Mouse (Mus musculus) intestine, embryonic 15.5 days (tissue): ENCODE measurements around the gene Man1a2. TPM values are rescaled to one million over a fixed set of nuclear protein-coding genes. Genes with fewer than 3 reads are reported as not detected.

Experiments
- ATAC-seq: fragments of 200-750 bp; cut with Nextera tagmentation; 2 replicates; pipeline ENCODE4 v1.8.0; 2017; ENCODE audit warnings: moderate TSS enrichment, moderate library complexity
- H3K27ac ChIP-seq: fragments of 300-500 bp; sonication (generic); 2 replicates; pipeline ENCODE4 v1.5.1; 2015; ENCODE audit warnings: mild to moderate bottlenecking, inconsistent platforms
- H3K27me3 ChIP-seq: fragments of 300-500 bp; sonication (generic); replicated peaks from 2 replicates; pipeline ENCODE4 v1.6.1; 2015; ENCODE audit warnings: inconsistent platforms
- H3K36me3 ChIP-seq: fragments of 300-500 bp; sonication (generic); 2 replicates; pipeline ENCODE4 v1.6.1; 2015; ENCODE audit warnings: inconsistent platforms
- H3K4me1 ChIP-seq: fragments of 300-500 bp; sonication (generic); replicated peaks from 2 replicates; pipeline ENCODE4 v1.6.1; 2015; ENCODE audit warnings: inconsistent platforms
- H3K4me2 ChIP-seq: fragments of 300-500 bp; sonication (generic); replicated peaks from 2 replicates; pipeline ENCODE4 v1.6.1; 2015; ENCODE audit warnings: mild to moderate bottlenecking, inconsistent platforms
- H3K4me3 ChIP-seq: fragments of 300-500 bp; sonication (generic); replicated peaks from 2 replicates; pipeline ENCODE4 v1.5.1; 2015; ENCODE audit warnings: inconsistent platforms
- H3K9ac ChIP-seq: fragments of 300-500 bp; sonication (generic); 2 replicates; pipeline ENCODE4 v1.6.1; 2015; ENCODE audit warnings: inconsistent platforms
- H3K9me3 ChIP-seq: fragments of 300-500 bp; sonication (generic); 2 replicates; pipeline ENCODE4 v1.6.1; 2016; ENCODE audit warnings: inconsistent platforms
- WGBS: fragments of 180-500 bp; shearing (Covaris S2); methylation state at CpG from one replicate; pipeline ENCODE4 v1.1.7; 2015; 5-methylcytosine and 5-hydroxymethylcytosine counted together
- polyA plus RNA-seq: library from polyadenylated mRNA; unstranded; fragments of >200 nt; fragmentation: Nextera tagmentation; extraction: Ambion mirVana; gene quantifications from 2 replicates; pipeline ENCODE4 v1.2.1, GENCODE M21; 2015

Man1a2 gene
- polyA plus RNA-seq, 1 experiment from 2014 or later, result 88.8 TPM

DNA sequence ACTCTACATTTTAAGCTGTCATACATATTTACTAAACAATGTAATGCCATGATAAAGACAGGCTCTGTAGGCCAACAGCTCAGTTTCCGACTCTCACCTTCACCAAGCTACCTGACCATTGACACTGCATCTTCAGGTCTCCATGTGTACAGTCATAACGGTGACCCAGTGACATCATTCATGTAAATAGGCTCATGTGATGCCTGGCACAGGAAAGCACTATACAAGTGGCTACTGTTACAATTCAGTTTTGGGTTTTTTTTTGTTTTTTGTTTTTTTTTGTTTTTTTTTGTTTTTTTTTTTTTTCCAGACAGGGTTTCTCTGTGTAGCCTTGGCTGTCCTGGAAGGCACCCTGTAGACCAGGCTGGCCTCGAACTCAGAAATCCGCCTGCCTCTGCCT lies 94.2 kb downstream of the Man1a2 start:
- H3K4me3 ChIP-seq, result no peak overlapping the region
- no peak for ATAC-seq

DNA sequence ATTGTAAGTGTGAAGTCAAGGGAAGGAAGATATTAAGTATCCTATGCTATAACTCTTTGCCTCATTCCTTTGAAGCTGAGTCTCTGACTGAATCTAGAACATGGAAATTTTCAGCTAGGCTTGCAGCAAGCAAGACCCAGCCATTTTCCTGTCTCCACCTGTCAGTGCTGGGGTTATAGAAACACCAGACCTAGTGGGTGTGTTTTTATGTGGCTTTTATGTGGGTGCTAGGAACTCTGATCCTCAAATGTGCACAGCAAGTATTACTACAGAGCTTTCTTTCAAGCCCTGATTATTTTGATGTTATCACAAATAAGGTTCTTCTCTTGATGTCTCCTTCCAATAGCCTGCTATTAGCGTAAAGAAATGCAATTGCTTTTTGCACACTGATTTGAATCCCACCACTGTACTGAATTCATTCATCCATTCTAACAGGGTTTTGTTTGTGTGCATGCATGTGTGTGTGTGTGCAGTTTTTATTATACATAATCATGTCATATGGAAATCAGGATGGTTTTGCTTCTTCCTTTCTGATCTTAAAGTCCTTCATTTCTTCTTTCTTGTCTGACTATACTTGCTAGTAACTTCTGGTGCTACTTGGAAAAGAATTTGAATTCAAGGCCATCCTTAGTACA lies 102.5 kb downstream of the Man1a2 start:
- Histone ChIP-seq H3K27ac (no peak overlapping the region), H3K9me3 (no peaks in the 10 kb centered on the region), H3K9ac (no peak overlapping the region), H3K4me2 (no peak overlapping the region), H3K4me3 (no peak overlapping the region), H3K27me3 (no peaks in the 10 kb centered on the region), H3K4me1 (no peaks in the 10 kb centered on the region), H3K36me3 (no peaks in the 10 kb centered on the region)
- no peak for ATAC-seq
- WGBS, result 88% methylated on average over 1 of the region's 1 CpGs

More for the DNA sequence above, 94.2 kb downstream of the Man1a2 start:
- WGBS, result 93% methylated on average over 4 of the region's 4 CpGs
- no peaks in the 10 kb centered on the region for H3K27me3 ChIP-seq
- no peak overlapping the region for H3K9ac ChIP-seq
- no peaks in the 10 kb centered on the region for H3K36me3 ChIP-seq
- no peak overlapping the region for H3K4me2 ChIP-seq
- no peaks in the 10 kb centered on the region for H3K9me3 ChIP-seq
- no peaks in the 10 kb centered on the region for H3K4me1 ChIP-seq
- no peak overlapping the region for H3K27ac ChIP-seq

- ATAC-seq, result no peak
- WGBS, result 65% methylated on average over 3 of the region's 3 CpGs
- no peaks in the 10 kb centered on the region for H3K9me3 ChIP-seq
- H3K9ac ChIP-seq, result no peak overlapping the region
- no peaks in the 10 kb centered on the region for H3K4me1 ChIP-seq
- H3K4me3 ChIP-seq, result no peak overlapping the region
- no peaks in the 10 kb centered on the region for H3K27me3 ChIP-seq
- H3K27ac ChIP-seq, result no peak overlapping the region
- no peak overlapping the region for H3K4me2 ChIP-seq
- no peaks in the 10 kb centered on the region; the same call in 1 of the 2 replicates for H3K36me3 ChIP-seq
Measured at GRCm38 (mm10) chr3:100572571-100573183, 112.6 kb downstream of the Man1a2 start.

DNA sequence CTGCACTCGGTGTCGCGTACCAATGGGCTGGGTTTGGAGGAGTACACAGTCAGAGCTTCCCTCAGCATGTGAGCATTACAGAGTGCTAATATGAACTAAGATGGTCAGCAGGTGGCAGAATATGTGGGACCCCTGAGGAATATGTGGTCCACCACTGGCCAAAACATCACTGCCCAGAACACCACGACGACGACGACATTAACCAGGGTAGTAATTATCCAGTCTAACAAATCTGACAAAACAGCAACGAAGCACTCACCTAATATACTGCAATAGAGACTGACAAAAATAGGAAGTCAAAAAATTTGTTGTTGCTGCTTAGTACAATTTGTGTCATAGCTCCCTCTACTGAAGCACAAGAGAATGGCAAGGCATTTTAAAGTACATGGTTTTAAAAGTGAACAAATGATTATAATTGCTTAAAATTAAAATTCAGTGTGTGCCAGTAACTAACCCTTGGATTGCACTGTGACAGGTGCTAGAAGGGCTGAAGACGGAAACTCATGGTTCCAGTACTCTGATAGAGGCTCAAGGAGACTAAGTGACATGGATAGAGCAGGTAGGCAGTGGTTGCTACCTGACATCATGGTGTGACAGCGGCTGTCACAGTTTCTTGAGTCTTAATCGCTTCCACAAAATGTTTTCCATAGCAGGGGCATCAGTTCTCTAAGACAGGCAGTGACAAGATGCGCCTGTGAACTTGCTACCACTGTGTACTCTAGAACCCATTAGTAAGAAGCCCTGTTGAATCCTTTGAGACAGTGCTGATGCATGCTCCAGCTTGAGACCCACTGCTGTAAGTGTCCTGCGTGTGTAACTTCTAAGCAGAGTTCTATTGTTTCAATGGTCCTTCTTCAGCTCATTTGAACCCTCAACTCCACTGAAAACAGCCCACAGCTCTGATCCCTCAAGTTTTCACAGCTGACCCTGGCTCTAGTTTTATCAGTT lies 116.6 kb downstream of the Man1a2 start:
- Histone ChIP-seq H3K9ac (no peak overlapping the region), H3K4me1 (no peaks in the 10 kb centered on the region), H3K9me3 (no peaks in the 10 kb centered on the region), H3K4me3 (no peak overlapping the region), H3K27me3 (no peaks in the 10 kb centered on the region), H3K4me2 (no peak overlapping the region), H3K36me3 (no peaks in the 10 kb centered on the region), H3K27ac (no peak overlapping the region)
- no peak for ATAC-seq
- 83% methylated on average over 13 of the region's 13 CpGs for whole genome bisulfite sequencing

DNA sequence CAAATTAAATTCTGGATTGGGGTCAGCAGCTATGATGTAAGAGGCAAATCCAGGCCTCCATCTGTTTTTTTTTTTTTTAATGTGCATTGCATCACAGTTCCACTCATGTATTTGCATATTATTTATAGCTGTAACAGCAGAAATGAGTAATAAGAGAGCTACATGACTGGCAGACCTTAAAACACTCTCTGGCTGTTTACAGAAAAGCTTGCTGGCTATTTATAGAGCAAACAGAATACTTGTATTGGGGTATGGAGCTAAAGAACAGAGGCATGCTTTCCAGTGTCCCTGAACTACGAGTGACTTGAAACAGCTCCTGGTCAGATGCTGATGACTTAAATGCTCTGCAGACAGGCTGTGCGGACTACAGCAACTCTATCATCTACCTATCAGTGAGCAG lies 121.7 kb downstream of the Man1a2 start:
- Histone ChIP-seq H3K27me3 (no peaks in the 10 kb centered on the region), H3K4me1 (no peaks in the 10 kb centered on the region), H3K9me3 (no peaks in the 10 kb centered on the region), H3K36me3 (no peaks in the 10 kb centered on the region), H3K4me3 (no peak overlapping the region), H3K4me2 (no peak overlapping the region), H3K9ac (no peak overlapping the region), H3K27ac (no peak overlapping the region)
- ATAC-seq, result no peak
- 84% methylated on average over 2 of the region's 2 CpGs for WGBS

DNA sequence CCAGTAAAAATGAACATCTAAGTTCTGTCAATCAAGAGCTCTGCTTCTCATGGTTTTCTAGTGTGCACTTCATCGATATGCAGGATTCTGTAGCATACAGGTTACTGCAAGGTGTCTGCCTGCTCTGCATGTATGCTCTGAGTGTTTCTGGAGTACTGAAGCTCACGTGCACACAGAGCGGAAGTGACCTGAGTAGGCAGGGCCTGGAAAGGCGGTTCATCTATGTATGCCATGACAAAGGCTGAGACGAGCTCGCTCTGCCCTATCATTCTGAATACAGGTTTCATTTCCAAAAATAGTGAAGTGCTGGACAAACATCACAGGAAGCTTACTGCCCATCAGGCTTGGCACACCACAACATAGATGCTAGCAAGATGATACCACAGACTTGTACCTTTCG lies 122.8 kb downstream of the Man1a2 start:
- H3K36me3 ChIP-seq, result no peaks in the 10 kb centered on the region
- H3K27ac ChIP-seq, result no peak overlapping the region
- H3K4me3 ChIP-seq, result no peak overlapping the region
- H3K4me1 ChIP-seq, result no peaks in the 10 kb centered on the region
- no peaks in the 10 kb centered on the region for H3K9me3 ChIP-seq
- H3K4me2 ChIP-seq, result no peak overlapping the region
- no peak overlapping the region for H3K9ac ChIP-seq
- no peaks in the 10 kb centered on the region for H3K27me3 ChIP-seq
- 90% methylated on average over 7 of the region's 7 CpGs for WGBS
- no peak for ATAC-seq

GRCm38 (mm10) chr3:100561561-100562175 lies 123.6 kb downstream of the Man1a2 start:
- WGBS, result 92% methylated on average over 2 of the region's 2 CpGs
- H3K4me1 ChIP-seq, result no peaks in the 10 kb centered on the region
- no peaks in the 10 kb centered on the region for H3K27me3 ChIP-seq
- H3K9me3 ChIP-seq, result no peaks in the 10 kb centered on the region
- no peak for ATAC-seq
- H3K27ac ChIP-seq, result no peak overlapping the region
- no peak overlapping the region for H3K4me2 ChIP-seq
- no peak overlapping the region for H3K9ac ChIP-seq
- H3K36me3 ChIP-seq, result no peaks in the 10 kb centered on the region
- H3K4me3 ChIP-seq, result no peak overlapping the region

GRCm38 (mm10) chr3:100559431-100559830 lies 125.9 kb downstream of the Man1a2 start:
- Histone ChIP-seq H3K36me3 (no peaks in the 10 kb centered on the region), H3K27me3 (no peaks in the 10 kb centered on the region)
- ATAC-seq, result no peak

GRCm38 (mm10) chr3:100558211-100558708 lies 127.0 kb downstream of the Man1a2 start:
- Histone ChIP-seq H3K27me3 (no peaks in the 10 kb centered on the region), H3K9ac (no peak overlapping the region), H3K4me3 (no peak overlapping the region), H3K9me3 (no peaks in the 10 kb centered on the region), H3K4me1 (no peaks in the 10 kb centered on the region), H3K36me3 (no peaks in the 10 kb centered on the region), H3K4me2 (no peak overlapping the region), H3K27ac (no peak overlapping the region)
- no peak for ATAC-seq
- WGBS, result 78% methylated on average over 4 of the region's 4 CpGs

More at GRCm38 (mm10) chr3:100559431-100559830, 125.9 kb downstream of the Man1a2 start:
- Histone ChIP-seq H3K27ac (no peak overlapping the region), H3K4me2 (no peak overlapping the region), H3K9ac (no peak overlapping the region), H3K4me3 (no peak overlapping the region), H3K9me3 (no peaks in the 10 kb centered on the region), H3K4me1 (no peaks in the 10 kb centered on the region)
- WGBS, result 94% methylated on average over 7 of the region's 7 CpGs

GRCm38 (mm10) chr3:100554843-100555242 lies 130.5 kb downstream of the Man1a2 start:
- no peaks in the 10 kb centered on the region for H3K36me3 ChIP-seq
- H3K27ac ChIP-seq, result no peak overlapping the region
- H3K4me3 ChIP-seq, result no peak overlapping the region
- 36% methylated on average over 5 of the region's 5 CpGs for WGBS
- no peaks in the 10 kb centered on the region for H3K9me3 ChIP-seq
- H3K4me2 ChIP-seq, result no peak overlapping the region
- no peak for ATAC-seq
- no peaks in the 10 kb centered on the region for H3K4me1 ChIP-seq
- no peak overlapping the region for H3K9ac ChIP-seq
- no peaks in the 10 kb centered on the region for H3K27me3 ChIP-seq

- H3K4me3 ChIP-seq, result no peak overlapping the region
- no peak for ATAC-seq
- no peak overlapping the region for H3K9ac ChIP-seq
- H3K4me2 ChIP-seq, result no peak overlapping the region
- no peaks in the 10 kb centered on the region for H3K4me1 ChIP-seq
- H3K36me3 ChIP-seq, result no peaks in the 10 kb centered on the region
- 94% methylated on average over 2 of the region's 3 CpGs for WGBS
- H3K27me3 ChIP-seq, result no peaks in the 10 kb centered on the region
- no peak overlapping the region for H3K27ac ChIP-seq
- no peaks in the 10 kb centered on the region for H3K9me3 ChIP-seq
Measured at GRCm38 (mm10) chr3:100552171-100552570, 133.1 kb downstream of the Man1a2 start.

DNA sequence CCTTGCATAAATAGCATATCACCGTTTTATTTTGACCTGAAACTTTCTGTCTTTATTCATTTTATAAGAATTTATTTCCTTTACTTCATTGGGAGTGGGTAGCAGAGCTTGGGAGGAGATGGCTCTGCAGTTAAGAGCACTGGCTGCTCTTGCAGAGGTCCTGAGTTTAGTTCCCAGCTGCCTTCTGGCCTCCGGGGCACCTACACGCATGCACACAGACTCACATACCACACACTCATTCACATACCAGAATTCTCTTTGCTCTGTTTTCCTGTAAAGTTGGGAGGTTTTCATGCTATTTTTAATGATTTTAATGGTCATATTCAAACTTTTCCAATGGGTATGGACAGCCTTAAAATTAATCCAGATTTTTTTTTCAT lies 137.4 kb downstream of the Man1a2 start:
- no peaks in the 10 kb centered on the region for H3K4me1 ChIP-seq
- H3K4me3 ChIP-seq, result no peak overlapping the region
- no peaks in the 10 kb centered on the region for H3K36me3 ChIP-seq
- H3K27me3 ChIP-seq, result no peaks in the 10 kb centered on the region
- no peak for ATAC-seq
- H3K4me2 ChIP-seq, result no peak overlapping the region
- no peaks in the 10 kb centered on the region for H3K9me3 ChIP-seq
- whole genome bisulfite sequencing, result 71% methylated on average over 3 of the region's 3 CpGs
- no peak overlapping the region for H3K9ac ChIP-seq
- no peak overlapping the region for H3K27ac ChIP-seq
